Mouse (Mus musculus) MEL (cell line): ENCODE results near the gene Fam189b. TPM values are rescaled to one million over a fixed set of nuclear protein-coding genes. Genes with fewer than 3 reads are reported as not detected.

Source experiments
- DNase-seq: peaks from one replicate; pipeline ENCODE4 v3.0.0; 2011; ENCODE audit warnings: low read depth, low spot score
- H3K27ac ChIP-seq: 2 replicates; pipeline ENCODE4 v1.5.1; 2012; ENCODE audit warnings: low read depth, mild to moderate bottlenecking, control low read depth, low read length, moderate library complexity; ENCODE audit not compliant: control insufficient read depth
- H3K27me3 ChIP-seq, 2 experiments: fragments of 150-350 bp in 1 of 2; sonication (generic) in 1 of 2; 2 replicates each; pipeline ENCODE4 v1.6.1; 2012; ENCODE audit warnings: low read length in 2 of 2, mild to moderate bottlenecking in 2 of 2, improper control_type of control experiment in 1 of 2, moderate library complexity in 1 of 2; ENCODE audit not compliant: insufficient read depth in 2 of 2, control insufficient read depth in 1 of 2
- H3K36me3 ChIP-seq, 2 experiments: 2 replicates each; pipeline ENCODE4 v1.6.1; 2012 to 2014; ENCODE audit warnings: low read length in 2 of 2, improper control_type of control experiment in 1 of 2, inconsistent platforms in 1 of 2, mild to moderate bottlenecking in 1 of 2; ENCODE audit not compliant: insufficient read depth in 2 of 2, control insufficient read depth in 1 of 2
- H3K4me1 ChIP-seq, 2 experiments: fragments of 150-350 bp in 1 of 2; sonication (generic) in 1 of 2; 2 replicates each; pipeline ENCODE4 v1.6.1; 2012; ENCODE audit warnings: low read length in 2 of 2, improper control_type of control experiment in 1 of 2, mild to moderate bottlenecking in 1 of 2; ENCODE audit not compliant: insufficient read depth in 2 of 2, control insufficient read depth in 1 of 2
- H3K4me3 ChIP-seq, 2 experiments: fragments of 150-350 bp in 1 of 2; sonication (generic) in 1 of 2; 2 replicates each; pipeline ENCODE4 v1.5.1; 2012; ENCODE audit warnings: low read depth in 2 of 2, low read length in 2 of 2, mild to moderate bottlenecking in 2 of 2, moderate library complexity in 2 of 2, control low read depth in 1 of 2, improper control_type of control experiment in 1 of 2; ENCODE audit not compliant: control insufficient read depth in 1 of 2, insufficient read depth in 1 of 2
- H3K79me2 ChIP-seq: 2 replicates; pipeline ENCODE4 v1.6.1; 2012; ENCODE audit warnings: mild to moderate bottlenecking, low read length, moderate library complexity; ENCODE audit not compliant: control insufficient read depth, poor library complexity, insufficient read depth
- H3K9ac ChIP-seq: 2 replicates; pipeline ENCODE4 v1.6.1; 2012; ENCODE audit warnings: low read depth, mild to moderate bottlenecking, control low read depth, low read length, moderate library complexity; ENCODE audit not compliant: control insufficient read depth, poor library complexity, severe bottlenecking
- H3K9me3 ChIP-seq: fragments of 150-350 bp; sonication (generic); replicated peaks from 2 replicates; pipeline ENCODE4 v1.6.1; 2012; ENCODE audit warnings: mild to moderate bottlenecking, low read length, improper control_type of control experiment, moderate library complexity; ENCODE audit not compliant: insufficient read depth
- EP300 ChIP-seq, 2 experiments: IDR thresholded peaks; 2 replicates each; pipeline ENCODE4 v1.6.1; 2011; ENCODE audit warnings: improper control_type of control experiment in 2 of 2, low read length in 2 of 2, low read depth in 1 of 2, mild to moderate bottlenecking in 1 of 2
- ETS1 ChIP-seq: IDR thresholded peaks from 2 replicates; pipeline ENCODE4 v1.6.1; 2012; ENCODE audit warnings: low read depth, mild to moderate bottlenecking, inconsistent platforms, low read length, improper control_type of control experiment, moderate library complexity
- GABPA ChIP-seq: IDR thresholded peaks from 2 replicates; pipeline ENCODE4 v1.6.1; 2012; ENCODE audit warnings: low read depth, mild to moderate bottlenecking, inconsistent platforms, low read length, improper control_type of control experiment, moderate library complexity
- GATA1 ChIP-seq: IDR thresholded peaks from 2 replicates; pipeline ENCODE4 v1.6.1; 2011; ENCODE audit warnings: low read depth, low read length, improper control_type of control experiment
- JUND ChIP-seq: IDR thresholded peaks from 2 replicates; pipeline ENCODE4 v1.6.1; 2011; ENCODE audit warnings: low read depth, mild to moderate bottlenecking, improper control_type of control experiment, low read length
- MAFK ChIP-seq: IDR thresholded peaks from 2 replicates; pipeline ENCODE4 v1.6.1; 2011; ENCODE audit warnings: low read depth, mild to moderate bottlenecking, low read length, improper control_type of control experiment, borderline replicate concordance
- MAX ChIP-seq: IDR thresholded peaks from 2 replicates; pipeline ENCODE4 v1.6.1; 2011; ENCODE audit warnings: low read length, improper control_type of control experiment
- MEF2A ChIP-seq: IDR thresholded peaks from 2 replicates; pipeline ENCODE4 v1.6.1; 2014; ENCODE audit warnings: low read depth, mild to moderate bottlenecking, inconsistent platforms, low read length, improper control_type of control experiment; ENCODE audit not compliant: poor library complexity, insufficient replicate concordance, severe bottlenecking; ENCODE audit errors: extremely low read depth
- MXI1 ChIP-seq: IDR thresholded peaks from 2 replicates; pipeline ENCODE4 v1.6.1; 2011; ENCODE audit warnings: mild to moderate bottlenecking, low read depth, low read length, improper control_type of control experiment
- MYC ChIP-seq: IDR thresholded peaks from 2 replicates; pipeline ENCODE4 v1.6.1; 2011; ENCODE audit warnings: low read depth, mild to moderate bottlenecking, low read length, improper control_type of control experiment, moderate library complexity
- POLR2AphosphoS5 ChIP-seq: IDR thresholded peaks from 2 replicates; pipeline ENCODE4 v1.6.1; 2012; ENCODE audit warnings: low read depth, borderline replicate concordance, mild to moderate bottlenecking, inconsistent platforms, low read length, moderate library complexity, mixed read lengths
- SIN3A ChIP-seq: IDR thresholded peaks from 2 replicates; pipeline ENCODE4 v1.6.1; 2012; ENCODE audit warnings: low read length, improper control_type of control experiment, inconsistent platforms
- TAL1 ChIP-seq: IDR thresholded peaks from 2 replicates; pipeline ENCODE4 v1.6.1; 2012; ENCODE audit warnings: mild to moderate bottlenecking, inconsistent platforms, low read length, moderate library complexity, mixed read lengths
- TBP ChIP-seq: IDR thresholded peaks from 2 replicates; pipeline ENCODE4 v1.8.0; 2011; ENCODE audit warnings: low read depth, low read length, improper control_type of control experiment
- TCF12 ChIP-seq: IDR thresholded peaks from 2 replicates; pipeline ENCODE4 v1.6.1; 2014; ENCODE audit warnings: low read depth, mild to moderate bottlenecking, inconsistent platforms, low read length, improper control_type of control experiment, moderate library complexity
- ZC3H11A ChIP-seq: IDR thresholded peaks from 2 replicates; pipeline ENCODE4 v1.6.1; 2012; ENCODE audit warnings: low read depth, mild to moderate bottlenecking, inconsistent platforms, low read length, improper control_type of control experiment
- ZNF384 ChIP-seq: IDR thresholded peaks from 2 replicates; pipeline ENCODE4 v1.6.1; 2012; ENCODE audit warnings: low read depth, mild to moderate bottlenecking, inconsistent platforms, low read length, improper control_type of control experiment
- polyA plus RNA-seq, 2 experiments: library from polyadenylated mRNA; stranded (reverse) in 1 of 2; unstranded in 1 of 2; fragments of >175 nt in 1 of 2; fragments of >200 nt in 1 of 2; gene quantifications; 2 replicates each; pipeline versions ENCODE4 v1.2.1 to v1.2.4; 2012; ENCODE audit warnings: low replicate concordance in 2 of 2, low read depth in 1 of 2; ENCODE audit not compliant: insufficient read length in 2 of 2, insufficient read depth in 1 of 2, missing spikeins in 1 of 2
- total RNA-seq: library from RNA; depleted of rRNA; stranded (reverse); fragments of 300-350 nt; gene quantifications from 2 replicates; pipeline ENCODE4 v1.2.3, GENCODE M21; 2012

Fam189b gene
- total and polyA plus RNA-seq, 3 experiments: 7.0 to 35.3 TPM; not detected in 1

- peak; percentile 79 for TF ChIP-seq GATA1
- no peak for TF ChIP-seq MYC
- TF ChIP-seq JUND: no peak
- TF ChIP-seq TCF12: 0 out of 2 replicates have a peak, but pooled peaks have one; percentile 21
- no peak for TF ChIP-seq ZC3H11A
- TF ChIP-seq MEF2A: no peak
- TF ChIP-seq TAL1: no peak
- no peak for TF ChIP-seq MAFK
- no peak for TF ChIP-seq GABPA
Observed at GRCm38 (mm10) chr3:89152084-89152835, 30.7 kb upstream of the Fam189b start (continued).

DNA sequence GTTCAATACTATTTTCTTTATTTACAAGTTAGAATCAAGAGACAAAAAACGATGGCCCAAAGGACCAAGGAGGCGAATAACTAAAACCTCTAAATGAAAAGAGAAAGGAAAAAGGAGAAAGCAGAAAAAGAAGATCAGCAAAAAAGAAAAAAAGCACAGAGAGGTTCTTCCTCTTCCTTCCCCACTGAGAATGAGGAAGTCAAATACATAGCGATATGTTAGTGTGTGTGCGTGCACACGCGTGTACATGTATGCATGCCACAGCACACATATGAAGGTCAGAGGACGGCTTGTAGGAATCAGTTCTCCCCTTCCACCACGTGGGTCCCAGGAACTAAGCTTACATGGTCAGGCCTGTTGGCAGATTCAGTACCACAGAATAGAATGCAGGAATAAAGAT, 26.0 kb upstream of the Fam189b start:
- no peaks in the 10 kb centered on the region for H3K9me3 ChIP-seq
- H3K27me3 ChIP-seq: no peaks in the 10 kb centered on the region
- no peak overlapping the region for H3K27ac ChIP-seq
- TF ChIP-seq ETS1: 0 out of 2 replicates have a peak, but pooled peaks have one; percentile 7
- no peak for TF ChIP-seq TBP
- TF ChIP-seq MYC: peak; percentile 72
- TF ChIP-seq SIN3A: peak; percentile 50
- TF ChIP-seq EP300 (IDR thresholded peaks at IDR 0.05; ENCODE audit: low read depth in 1 of 2, low read length in 2 of 2): peak in 1 of 2 experiments; percentile 62; a peak in 1 of 4 replicates
- 0 out of 2 replicates have a peak, but pooled peaks have one; percentile 41 for TF ChIP-seq MAX
- TF ChIP-seq POLR2AphosphoS5: no peak
- peak; percentile 22; the same call in 1 of the 2 replicates for TF ChIP-seq MXI1
- peak; percentile 86 for TF ChIP-seq ZNF384
- no peak for TF ChIP-seq GABPA
- H3K4me1 ChIP-seq: peaks cover 5 to 16% of the 10 kb centered on the region in 2 experiments; a peak in 3 of 4 replicates
- peak overlapping the region in 1 of 2 experiments; percentile 25; a peak in 1 of 4 replicates for H3K4me3 ChIP-seq
- DNase-seq: peak; percentile 63
- peaks cover 0 to 6% of the 10 kb centered on the region in 2 experiments; a peak in 2 of 4 replicates for H3K36me3 ChIP-seq
- H3K9ac ChIP-seq: no peak overlapping the region
- no peaks in the 10 kb centered on the region for H3K79me2 ChIP-seq
